Mouse (Mus musculus): ENCODE data around the gene Epha4. TPM values are rescaled to one million over a fixed set of nuclear protein-coding genes. Genes with fewer than 3 reads are reported as not detected.
A peak's percentile ranks its signal among the peaks of the same experiment; 100 is the strongest.

Gene Epha4
- total and polyA plus RNA-seq, 3 experiments, result 3.9 to 26.0 (median 13.0) TPM

- no peak for TF ChIP-seq BHLHE40 (IDR thresholded peaks at IDR 0.05; ENCODE audit: low read depth, low read length)
- no peak for TF ChIP-seq JUND (conservative IDR thresholded peaks at IDR 0.05; ENCODE audit: low read depth, low read length)
- no peak for TF ChIP-seq RAD21 (IDR thresholded peaks at IDR 0.05; ENCODE audit: low read depth, low read length)
- TF ChIP-seq HCFC1 (IDR thresholded peaks at IDR 0.05; ENCODE audit: low read depth, low read length), result no peak
- no peak for TF ChIP-seq PAX5 (IDR thresholded peaks at IDR 0.05; ENCODE audit: low read length)
- no peak for TF ChIP-seq E2F4 (IDR thresholded peaks at IDR 0.05; ENCODE audit: insufficient replicate concordance, low read depth, low read length)
- TF ChIP-seq TBP (conservative IDR thresholded peaks at IDR 0.05; ENCODE audit: low read depth, low read length), result no peak
- no peak for TF ChIP-seq MAX (IDR thresholded peaks at IDR 0.05; ENCODE audit: low read length)
- H3K27ac ChIP-seq (ENCODE audit: insufficient read depth, low read depth), result no peak overlapping the region
- in situ Hi-C loops (cut with MboI; ENCODE audit: low pct_ligation_motif_present, low pct_unique_long_range_greater_than_20kb, low sequenced_read_pairs) (no loop called here), dilution Hi-C loops (cut with MboI; ENCODE audit: extremely low pct_ligation_motif_present, extremely low pct_unique_long_range_greater_than_20kb, low sequenced_read_pairs) (no loop called here)
- H3K27me3 ChIP-seq (replicated peaks), result no peaks in the 10 kb centered on the region
- H3K36me3 ChIP-seq (replicated peaks in 1 of 2; ENCODE audit: control insufficient read depth in 1 of 2, insufficient read depth in 1 of 2, low read length in 1 of 2), result peaks cover 4 to 11% of the 10 kb centered on the region in 2 experiments
- H3K9ac ChIP-seq (ENCODE audit: insufficient read depth, low read depth), result no peak overlapping the region
- no peaks in the 10 kb centered on the region for H3K9me3 ChIP-seq (replicated peaks; ENCODE audit: low read length)
- no peak for DNase-seq (ENCODE audit: extremely low read depth)
- no peak overlapping the region for H3K4me2 ChIP-seq (ENCODE audit: insufficient read depth, low read depth, poor library complexity, severe bottlenecking)
- peaks cover 12 to 70% of the 10 kb centered on the region in 2 experiments for H3K4me1 ChIP-seq (ENCODE audit: control insufficient read depth in 1 of 2, insufficient read depth in 2 of 2)
- no peak overlapping the region for H3K4me3 ChIP-seq (replicated peaks in 1 of 3; ENCODE audit: low read depth in 2 of 3, low read length in 2 of 3, poor library complexity in 1 of 3)
- peaks cover 38% of the 10 kb centered on the region for H3K79me2 ChIP-seq (replicated peaks; ENCODE audit: control insufficient read depth, extremely low read depth, insufficient read depth, poor library complexity, severe bottlenecking)
Measured at GRCm38 (mm10) chr1:77490166-77490565, 24.7 kb downstream of the Epha4 start.

- no peak overlapping the region for H3K4me3 ChIP-seq (replicated peaks in 1 of 3; ENCODE audit: low read depth in 2 of 3, low read length in 2 of 3, poor library complexity in 1 of 3)
- H3K4me1 ChIP-seq (ENCODE audit: control insufficient read depth in 1 of 2, insufficient read depth in 2 of 2), result peaks cover 12 to 70% of the 10 kb centered on the region in 2 experiments
- in situ Hi-C loops (cut with MboI; ENCODE audit: low pct_ligation_motif_present, low pct_unique_long_range_greater_than_20kb, low sequenced_read_pairs) (no loop called here), dilution Hi-C loops (cut with MboI; ENCODE audit: extremely low pct_ligation_motif_present, extremely low pct_unique_long_range_greater_than_20kb, low sequenced_read_pairs) (no loop called here)
- H3K36me3 ChIP-seq (replicated peaks in 1 of 2; ENCODE audit: control insufficient read depth in 1 of 2, insufficient read depth in 1 of 2, low read length in 1 of 2), result peaks cover 4 to 11% of the 10 kb centered on the region in 2 experiments
- peaks cover 33% of the 10 kb centered on the region for H3K79me2 ChIP-seq (replicated peaks; ENCODE audit: control insufficient read depth, extremely low read depth, insufficient read depth, poor library complexity, severe bottlenecking)
- H3K9ac ChIP-seq (ENCODE audit: insufficient read depth, low read depth), result no peak overlapping the region
- H3K27me3 ChIP-seq (replicated peaks), result no peaks in the 10 kb centered on the region
- DNase-seq (ENCODE audit: extremely low read depth), result no peak
- TF ChIP-seq USF2 (conservative IDR thresholded peaks at IDR 0.05; ENCODE audit: low read depth, low read length), result no peak
- no peak overlapping the region for H3K4me2 ChIP-seq (ENCODE audit: insufficient read depth, low read depth, poor library complexity, severe bottlenecking)
- no peak overlapping the region for H3K27ac ChIP-seq (ENCODE audit: insufficient read depth, low read depth)
- H3K9me3 ChIP-seq (replicated peaks; ENCODE audit: low read length), result no peaks in the 10 kb centered on the region
Measured at GRCm38 (mm10) chr1:77489387-77489786, 25.5 kb downstream of the Epha4 start.

DNA sequence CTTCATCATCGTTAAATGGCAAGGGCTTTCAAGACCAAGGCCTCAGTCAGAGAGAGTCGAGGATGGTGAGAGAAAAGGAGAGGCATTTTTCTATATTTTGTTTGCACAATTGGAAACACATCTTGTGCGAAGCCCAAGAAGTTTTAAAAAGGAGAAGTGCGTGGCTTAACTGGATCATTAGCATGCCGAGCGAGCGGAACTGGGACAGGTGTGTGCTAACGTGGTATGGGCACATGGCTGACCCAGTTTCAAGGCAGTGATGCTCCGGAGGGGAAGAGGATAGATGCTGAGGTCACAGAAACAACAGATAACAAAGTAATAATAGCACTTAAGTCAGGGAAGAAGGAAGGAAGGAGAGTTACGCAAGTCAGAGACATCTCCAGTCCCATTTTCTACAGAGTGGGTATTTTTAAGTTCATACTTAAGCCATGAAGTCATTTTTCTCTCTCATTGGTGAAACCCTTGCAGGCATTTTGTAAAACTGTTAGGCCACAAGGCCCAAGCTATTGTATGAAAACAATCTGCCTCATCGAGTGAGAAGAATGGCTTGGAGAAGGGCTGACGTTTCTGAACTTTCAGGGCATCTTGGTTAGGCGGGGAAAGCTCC, 26.9 kb downstream of the Epha4 start:
- Histone ChIP-seq H3K4me2 (ENCODE audit: insufficient read depth, low read depth, poor library complexity, severe bottlenecking) (peak overlapping the region; percentile 61; the same call in 1 of the 2 replicates), H3K27ac (ENCODE audit: insufficient read depth, low read depth) (no peak overlapping the region), H3K4me1 (ENCODE audit: control insufficient read depth in 1 of 2, insufficient read depth in 2 of 2) (peaks cover 12 to 62% of the 10 kb centered on the region in 2 experiments), H3K36me3 (replicated peaks in 1 of 2; ENCODE audit: control insufficient read depth in 1 of 2, insufficient read depth in 1 of 2, low read length in 1 of 2) (peaks cover 4 to 11% of the 10 kb centered on the region in 2 experiments), H3K9ac (ENCODE audit: insufficient read depth, low read depth) (no peak overlapping the region), H3K9me3 (replicated peaks; ENCODE audit: low read length) (no peaks in the 10 kb centered on the region), H3K4me3 (replicated peaks in 1 of 3; ENCODE audit: low read depth in 2 of 3, low read length in 2 of 3, poor library complexity in 1 of 3) (no peak overlapping the region), H3K27me3 (replicated peaks) (no peaks in the 10 kb centered on the region), H3K79me2 (replicated peaks; ENCODE audit: control insufficient read depth, extremely low read depth, insufficient read depth, poor library complexity, severe bottlenecking) (peaks cover 23% of the 10 kb centered on the region)
- in situ Hi-C loops (cut with MboI; ENCODE audit: low pct_ligation_motif_present, low pct_unique_long_range_greater_than_20kb, low sequenced_read_pairs), result no loop called here
- dilution Hi-C loops (cut with MboI; ENCODE audit: extremely low pct_ligation_motif_present, extremely low pct_unique_long_range_greater_than_20kb, low sequenced_read_pairs), result no loop called here
- DNase-seq (ENCODE audit: extremely low read depth), result peak; percentile 61
- TF ChIP-seq JUND (conservative IDR thresholded peaks at IDR 0.05; ENCODE audit: low read depth, low read length), result no peak
- no peak for TF ChIP-seq POLR2AphosphoS2 (IDR thresholded peaks at IDR 0.05; ENCODE audit: low read depth, low read length)
- no peak for TF ChIP-seq E2F4 (IDR thresholded peaks at IDR 0.05; ENCODE audit: insufficient replicate concordance, low read depth, low read length)
- TF ChIP-seq BHLHE40 (IDR thresholded peaks at IDR 0.05; ENCODE audit: low read depth, low read length), result peak; percentile 72
- 0 out of 2 replicates have a peak, but pooled peaks have one; percentile 39 for TF ChIP-seq MXI1 (IDR thresholded peaks at IDR 0.05; ENCODE audit: low read depth, low read length)
- TF ChIP-seq IRF4 (IDR thresholded peaks at IDR 0.05; ENCODE audit: low read depth, low read length), result peak; percentile 76
- TF ChIP-seq TCF12 (IDR thresholded peaks at IDR 0.05; ENCODE audit: low read depth, low read length), result peak; percentile 35; the same call in 1 of the 2 replicates
- peak; percentile 63 for TF ChIP-seq EP300 (IDR thresholded peaks at IDR 0.05; ENCODE audit: low read length)
- no peak for TF ChIP-seq GABPA (IDR thresholded peaks at IDR 0.05; ENCODE audit: insufficient replicate concordance, low read depth, low read length)
- no peak for TF ChIP-seq HCFC1 (IDR thresholded peaks at IDR 0.05; ENCODE audit: low read depth, low read length)
- TF ChIP-seq MAX (IDR thresholded peaks at IDR 0.05; ENCODE audit: low read length), result peak; percentile 90
- peak; percentile 89 for TF ChIP-seq MYC (IDR thresholded peaks at IDR 0.05; ENCODE audit: low read depth, low read length)
- no peak for TF ChIP-seq USF1 (IDR thresholded peaks at IDR 0.05; ENCODE audit: low read depth, low read length)
- peak; percentile 20; the same call in 1 of the 2 replicates for TF ChIP-seq ZNF384 (IDR thresholded peaks at IDR 0.05; ENCODE audit: low read depth, low read length)
- TF ChIP-seq POLR2A (IDR thresholded peaks at IDR 0.05; ENCODE audit: low read depth, low read length), result no peak
- 0 out of 2 replicates have a peak, but pooled peaks have one; percentile 42 for TF ChIP-seq SIN3A (IDR thresholded peaks at IDR 0.05; ENCODE audit: low read length)
- TF ChIP-seq KAT2A (IDR thresholded peaks at IDR 0.05; ENCODE audit: insufficient replicate concordance, low read length), result no peak
- TF ChIP-seq ETS1 (conservative IDR thresholded peaks at IDR 0.05; ENCODE audit: low read depth, low read length), result peak; percentile 58
- TF ChIP-seq RCOR1 (conservative IDR thresholded peaks at IDR 0.05; ENCODE audit: low read depth, low read length), result no peak
- no peak for TF ChIP-seq ZKSCAN1 (IDR thresholded peaks at IDR 0.05; ENCODE audit: borderline replicate concordance, low read depth, low read length)
- TF ChIP-seq RAD21 (IDR thresholded peaks at IDR 0.05; ENCODE audit: low read depth, low read length), result no peak
